Mouse (Mus musculus): Measurements from ENCODE around the gene Sh3d19. TPM values are rescaled to one million over a fixed set of nuclear protein-coding genes. Genes with fewer than 3 reads are reported as not detected.

The Sh3d19 gene
- total and polyA plus RNA-seq, 3 experiments = 0.16 to 0.76 (median 0.33) TPM

DNA sequence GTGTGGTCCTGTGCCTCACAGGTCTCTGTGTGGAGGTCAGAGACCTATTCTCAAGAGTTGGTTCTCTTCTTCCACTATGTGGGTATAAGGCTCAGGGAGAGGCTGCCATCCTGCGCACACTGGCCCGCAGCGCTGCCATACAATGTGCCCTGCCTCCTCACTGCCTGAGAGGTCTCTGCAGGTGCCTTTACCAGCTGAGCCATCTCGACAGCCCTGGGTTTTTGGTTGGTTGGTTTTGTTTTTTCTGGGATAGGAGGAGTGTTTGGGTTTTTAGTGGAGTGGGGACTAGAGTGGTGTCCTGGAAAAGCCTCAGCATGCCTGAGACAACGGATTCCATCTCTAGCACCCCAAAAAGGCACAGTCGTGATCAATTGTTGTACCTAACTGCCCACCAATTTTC, 172.4 kb downstream of the Sh3d19 start:
- in situ Hi-C loops (cut with MboI; ENCODE audit: low pct_ligation_motif_present, low pct_unique_long_range_greater_than_20kb, low sequenced_read_pairs) = no loop called here
- peak; percentile 48; the same call in 1 of the 2 replicates for TF ChIP-seq CHD1 (IDR thresholded peaks at IDR 0.05; ENCODE audit: low read depth, low read length)
- TF ChIP-seq E2F4 (IDR thresholded peaks at IDR 0.05; ENCODE audit: insufficient replicate concordance, low read depth, low read length) = no peak
- peak; percentile 33; the same call in 1 of the 2 replicates for TF ChIP-seq TCF12 (IDR thresholded peaks at IDR 0.05; ENCODE audit: low read depth, low read length)
- peaks cover 26 to 46% of the 10 kb centered on the region in 2 experiments for H3K36me3 ChIP-seq (replicated peaks in 1 of 2; ENCODE audit: control insufficient read depth in 1 of 2, insufficient read depth in 1 of 2, low read length in 1 of 2)
- DNase-seq (ENCODE audit: extremely low read depth) = no peak
- H3K4me3 ChIP-seq (replicated peaks in 1 of 3; ENCODE audit: low read depth in 2 of 3, low read length in 2 of 3, poor library complexity in 1 of 3) = peak overlapping the region; percentile 56 to 98 (median 69)
- peak overlapping the region; percentile 63; the same call in 1 of the 2 replicates for H3K27ac ChIP-seq (ENCODE audit: insufficient read depth, low read depth)
- H3K9ac ChIP-seq (ENCODE audit: insufficient read depth, low read depth) = peak overlapping the region; percentile 78
- H3K4me2 ChIP-seq (ENCODE audit: insufficient read depth, low read depth, poor library complexity, severe bottlenecking) = peak overlapping the region; percentile 88
- H3K27me3 ChIP-seq (replicated peaks) = no peaks in the 10 kb centered on the region
- dilution Hi-C loops (cut with MboI; ENCODE audit: extremely low pct_ligation_motif_present, extremely low pct_unique_long_range_greater_than_20kb, low sequenced_read_pairs) = no loop called here
- peaks cover 40% of the 10 kb centered on the region for H3K79me2 ChIP-seq (replicated peaks; ENCODE audit: control insufficient read depth, extremely low read depth, insufficient read depth, poor library complexity, severe bottlenecking)
- peaks cover 5% of the 10 kb centered on the region for H3K9me3 ChIP-seq (replicated peaks; ENCODE audit: low read length)
- H3K4me1 ChIP-seq (ENCODE audit: control insufficient read depth in 1 of 2, insufficient read depth in 2 of 2) = peaks cover 2 to 31% of the 10 kb centered on the region in 2 experiments; a peak in 2 of 4 replicates

DNA sequence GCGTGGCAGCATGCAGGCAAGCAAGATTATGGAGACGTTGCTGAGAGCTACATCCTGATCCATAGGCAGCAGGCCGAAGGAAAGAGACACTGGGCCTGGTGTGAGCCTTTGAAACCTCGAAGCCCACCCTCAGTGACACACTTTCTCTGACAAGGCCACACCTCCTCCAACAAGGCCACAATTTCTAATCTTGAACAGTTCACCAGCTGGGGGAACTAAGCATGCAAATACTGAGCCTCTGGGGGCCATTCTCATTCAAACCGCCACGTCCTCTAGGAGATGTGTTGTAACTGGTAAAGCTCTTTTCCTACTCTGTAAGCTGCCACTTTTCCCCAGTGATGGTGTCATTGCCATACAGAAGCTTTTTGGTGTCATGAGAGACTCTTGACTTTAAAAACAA, 178.2 kb downstream of the Sh3d19 start:
- Histone ChIP-seq H3K9ac (ENCODE audit: insufficient read depth, low read depth) (0 out of 2 replicates have a peak overlapping the region, but pooled peaks have one; percentile 20), H3K4me2 (ENCODE audit: insufficient read depth, low read depth, poor library complexity, severe bottlenecking) (peak overlapping the region; percentile 80), H3K27me3 (replicated peaks) (no peaks in the 10 kb centered on the region), H3K4me1 (ENCODE audit: control insufficient read depth in 1 of 2, insufficient read depth in 2 of 2) (peaks cover 7 to 24% of the 10 kb centered on the region in 2 experiments), H3K27ac (ENCODE audit: insufficient read depth, low read depth) (peak overlapping the region; percentile 87), H3K36me3 (replicated peaks in 1 of 2; ENCODE audit: control insufficient read depth in 1 of 2, insufficient read depth in 1 of 2, low read length in 1 of 2) (peaks cover 3 to 15% of the 10 kb centered on the region in 2 experiments), H3K79me2 (replicated peaks; ENCODE audit: control insufficient read depth, extremely low read depth, insufficient read depth, poor library complexity, severe bottlenecking) (no peaks in the 10 kb centered on the region), H3K9me3 (replicated peaks; ENCODE audit: low read length) (peaks cover 5% of the 10 kb centered on the region), H3K4me3 (replicated peaks in 1 of 3; ENCODE audit: low read depth in 2 of 3, low read length in 2 of 3, poor library complexity in 1 of 3) (peak overlapping the region in 1 of 3 experiments; percentile 11)
- dilution Hi-C loops (cut with MboI; ENCODE audit: extremely low pct_ligation_motif_present, extremely low pct_unique_long_range_greater_than_20kb, low sequenced_read_pairs) (no loop called here), in situ Hi-C loops (cut with MboI; ENCODE audit: low pct_ligation_motif_present, low pct_unique_long_range_greater_than_20kb, low sequenced_read_pairs) (no loop called here)
- peak; percentile 86 for DNase-seq (ENCODE audit: extremely low read depth)
- TF ChIP-seq TBP (conservative IDR thresholded peaks at IDR 0.05; ENCODE audit: low read depth, low read length) (0 out of 2 replicates have a peak, but pooled peaks have one; percentile 59), USF1 (IDR thresholded peaks at IDR 0.05; ENCODE audit: low read depth, low read length) (no peak), EP300 (IDR thresholded peaks at IDR 0.05; ENCODE audit: low read length) (peak; percentile 86), PAX5 (IDR thresholded peaks at IDR 0.05; ENCODE audit: low read length) (no peak), BHLHE40 (IDR thresholded peaks at IDR 0.05; ENCODE audit: low read depth, low read length) (peak; percentile 44), MAFK (IDR thresholded peaks at IDR 0.05; ENCODE audit: insufficient replicate concordance, low read length) (0 out of 2 replicates have a peak, but pooled peaks have one; percentile 49), POLR2A (IDR thresholded peaks at IDR 0.05; ENCODE audit: low read depth, low read length) (0 out of 2 replicates have a peak, but pooled peaks have one; percentile 25), USF2 (conservative IDR thresholded peaks at IDR 0.05; ENCODE audit: low read depth, low read length) (no peak), RCOR1 (conservative IDR thresholded peaks at IDR 0.05; ENCODE audit: low read depth, low read length) (no peak), GABPA (IDR thresholded peaks at IDR 0.05; ENCODE audit: insufficient replicate concordance, low read depth, low read length) (no peak), JUND (conservative IDR thresholded peaks at IDR 0.05; ENCODE audit: low read depth, low read length) (peak; percentile 39; the same call in 1 of the 2 replicates), CHD1 (IDR thresholded peaks at IDR 0.05; ENCODE audit: low read depth, low read length) (no peak), TCF12 (IDR thresholded peaks at IDR 0.05; ENCODE audit: low read depth, low read length) (peak; percentile 87), MYC (IDR thresholded peaks at IDR 0.05; ENCODE audit: low read depth, low read length) (no peak; the same call in 1 of the 2 replicates), MAZ (IDR thresholded peaks at IDR 0.05; ENCODE audit: low read depth, low read length) (peak; percentile 64; the same call in 1 of the 2 replicates), ELF1 (IDR thresholded peaks at IDR 0.05; ENCODE audit: low read depth, low read length) (no peak), MXI1 (IDR thresholded peaks at IDR 0.05; ENCODE audit: low read depth, low read length) (no peak), ZNF384 (IDR thresholded peaks at IDR 0.05; ENCODE audit: low read depth, low read length) (no peak), CTCF (conservative IDR thresholded peaks at IDR 0.05 in 1 of 2, IDR thresholded peaks at IDR 0.05 in 1 of 2; ENCODE audit: low read depth in 2 of 2, low read length in 2 of 2) (no peak), IRF4 (IDR thresholded peaks at IDR 0.05; ENCODE audit: low read depth, low read length) (peak; percentile 72), ZKSCAN1 (IDR thresholded peaks at IDR 0.05; ENCODE audit: borderline replicate concordance, low read depth, low read length) (no peak), ZMIZ1 (IDR thresholded peaks at IDR 0.05; ENCODE audit: low read depth, low read length) (no peak), MEF2A (IDR thresholded peaks at IDR 0.05; ENCODE audit: borderline replicate concordance, low read depth, low read length) (peak; percentile 85; the same call in 1 of the 2 replicates), RAD21 (IDR thresholded peaks at IDR 0.05; ENCODE audit: low read depth, low read length) (no peak; the same call in none of the 2 replicates), HCFC1 (IDR thresholded peaks at IDR 0.05; ENCODE audit: low read depth, low read length) (no peak; the same call in 1 of the 2 replicates), SIN3A (IDR thresholded peaks at IDR 0.05; ENCODE audit: low read length) (peak; percentile 61), NELFE (IDR thresholded peaks at IDR 0.05; ENCODE audit: low read depth, low read length) (no peak), CHD2 (IDR thresholded peaks at IDR 0.05; ENCODE audit: low read length) (peak; percentile 51; the same call in 1 of the 2 replicates), SMC3 (IDR thresholded peaks at IDR 0.05; ENCODE audit: low read depth, low read length) (no peak), JUN (IDR thresholded peaks at IDR 0.05; ENCODE audit: insufficient read depth, low read depth, low read length) (0 out of 2 replicates have a peak, but pooled peaks have one; percentile 23), KAT2A (IDR thresholded peaks at IDR 0.05; ENCODE audit: insufficient replicate concordance, low read length) (0 out of 2 replicates have a peak, but pooled peaks have one; percentile 68)
